Mouse (Mus musculus) mammary gland, adult 2 months (tissue): ENCODE measurements around the gene Cdh9. TPM values are rescaled to one million over a fixed set of nuclear protein-coding genes. Genes with fewer than 3 reads are reported as not detected.

Experiments
- polyA plus RNA-seq: library from polyadenylated mRNA; depleted of rRNA; stranded (reverse); fragments of >200 nt; gene quantifications from 2 replicates; pipeline ENCODE4 v1.2.3, GENCODE M21; 2012; ENCODE audit warnings: low replicate concordance; rRNA removed

The Cdh9 gene
- polyA plus RNA-seq: 0.12 and 0.29 TPM in 2 replicates

GRCm38 (mm10) chr15:16728470-16729011 lies at the start of gene Cdh9:
Gene Cdh9 (plus strand): TSS chr15:16728756.

